Mouse (Mus musculus): Measurements from ENCODE around the gene Rai1. TPM values are rescaled to one million over a fixed set of nuclear protein-coding genes. Genes with fewer than 3 reads are reported as not detected.

Rai1 gene
- total and polyA plus RNA-seq, 3 experiments, result 6.6 to 22.6 (median 15.4) TPM

GRCm38 (mm10) chr11:60165076-60165475 lies 60.3 kb downstream of the Rai1 start:
- no peak overlapping the region for H3K9ac ChIP-seq (ENCODE audit: insufficient read depth, low read depth)
- no peak overlapping the region for H3K4me2 ChIP-seq (ENCODE audit: insufficient read depth, low read depth, poor library complexity, severe bottlenecking)
- no peak overlapping the region for H3K4me3 ChIP-seq (replicated peaks in 1 of 3; ENCODE audit: low read depth in 2 of 3, low read length in 2 of 3, poor library complexity in 1 of 3)
- H3K79me2 ChIP-seq (replicated peaks; ENCODE audit: control insufficient read depth, extremely low read depth, insufficient read depth, poor library complexity, severe bottlenecking), result no peaks in the 10 kb centered on the region
- H3K36me3 ChIP-seq (replicated peaks in 1 of 2; ENCODE audit: control insufficient read depth in 1 of 2, insufficient read depth in 1 of 2, low read length in 1 of 2), result peaks cover 0 to 53% of the 10 kb centered on the region in 2 experiments
- H3K4me1 ChIP-seq (ENCODE audit: control insufficient read depth in 1 of 2, insufficient read depth in 2 of 2), result peaks cover 0 to 6% of the 10 kb centered on the region in 2 experiments; a peak in 1 of 4 replicates
- no peaks in the 10 kb centered on the region for H3K9me3 ChIP-seq (replicated peaks; ENCODE audit: low read length)
- no peak overlapping the region for H3K27ac ChIP-seq (ENCODE audit: insufficient read depth, low read depth)
- dilution Hi-C loops (cut with MboI; ENCODE audit: extremely low pct_ligation_motif_present, extremely low pct_unique_long_range_greater_than_20kb, low sequenced_read_pairs), result no loop called here
- TF ChIP-seq E2F4 (IDR thresholded peaks at IDR 0.05; ENCODE audit: insufficient replicate concordance, low read depth, low read length), result no peak
- TF ChIP-seq JUN (IDR thresholded peaks at IDR 0.05; ENCODE audit: insufficient read depth, low read depth, low read length), result no peak
- no peak for TF ChIP-seq MAX (IDR thresholded peaks at IDR 0.05; ENCODE audit: low read length)
- in situ Hi-C loops (cut with MboI; ENCODE audit: low pct_ligation_motif_present, low pct_unique_long_range_greater_than_20kb, low sequenced_read_pairs), result no loop called here
- DNase-seq (ENCODE audit: extremely low read depth), result no peak
- no peaks in the 10 kb centered on the region for H3K27me3 ChIP-seq (replicated peaks)

- Histone ChIP-seq H3K4me1 (ENCODE audit: control insufficient read depth in 1 of 2, insufficient read depth in 2 of 2) (no peaks in the 10 kb centered on the region), H3K36me3 (replicated peaks in 1 of 2; ENCODE audit: control insufficient read depth in 1 of 2, insufficient read depth in 1 of 2, low read length in 1 of 2) (peaks cover 0 to 60% of the 10 kb centered on the region in 2 experiments), H3K9me3 (replicated peaks; ENCODE audit: low read length) (no peaks in the 10 kb centered on the region), H3K4me3 (replicated peaks in 1 of 3; ENCODE audit: low read depth in 2 of 3, low read length in 2 of 3, poor library complexity in 1 of 3) (no peak overlapping the region), H3K27me3 (replicated peaks) (no peaks in the 10 kb centered on the region), H3K27ac (ENCODE audit: insufficient read depth, low read depth) (no peak overlapping the region), H3K4me2 (ENCODE audit: insufficient read depth, low read depth, poor library complexity, severe bottlenecking) (no peak overlapping the region), H3K79me2 (replicated peaks; ENCODE audit: control insufficient read depth, extremely low read depth, insufficient read depth, poor library complexity, severe bottlenecking) (no peaks in the 10 kb centered on the region), H3K9ac (ENCODE audit: insufficient read depth, low read depth) (no peak overlapping the region)
- dilution Hi-C loops (cut with MboI; ENCODE audit: extremely low pct_ligation_motif_present, extremely low pct_unique_long_range_greater_than_20kb, low sequenced_read_pairs) (no loop called here), in situ Hi-C loops (cut with MboI; ENCODE audit: low pct_ligation_motif_present, low pct_unique_long_range_greater_than_20kb, low sequenced_read_pairs) (no loop called here)
- DNase-seq (ENCODE audit: extremely low read depth), result no peak
- TF ChIP-seq TBP (conservative IDR thresholded peaks at IDR 0.05; ENCODE audit: low read depth, low read length) (no peak), MEF2A (IDR thresholded peaks at IDR 0.05; ENCODE audit: borderline replicate concordance, low read depth, low read length) (no peak), TCF12 (IDR thresholded peaks at IDR 0.05; ENCODE audit: low read depth, low read length) (no peak), MAFK (IDR thresholded peaks at IDR 0.05; ENCODE audit: insufficient replicate concordance, low read length) (no peak), MAX (IDR thresholded peaks at IDR 0.05; ENCODE audit: low read length) (no peak), MXI1 (IDR thresholded peaks at IDR 0.05; ENCODE audit: low read depth, low read length) (no peak), JUND (conservative IDR thresholded peaks at IDR 0.05; ENCODE audit: low read depth, low read length) (no peak), ZMIZ1 (IDR thresholded peaks at IDR 0.05; ENCODE audit: low read depth, low read length) (no peak), NRF1 (IDR thresholded peaks at IDR 0.05; ENCODE audit: low read depth, low read length) (no peak), CHD1 (IDR thresholded peaks at IDR 0.05; ENCODE audit: low read depth, low read length) (no peak), POLR2AphosphoS2 (IDR thresholded peaks at IDR 0.05; ENCODE audit: low read depth, low read length) (no peak), BHLHE40 (IDR thresholded peaks at IDR 0.05; ENCODE audit: low read depth, low read length) (no peak), NELFE (IDR thresholded peaks at IDR 0.05; ENCODE audit: low read depth, low read length) (no peak), ETS1 (conservative IDR thresholded peaks at IDR 0.05; ENCODE audit: low read depth, low read length) (no peak), POLR2A (IDR thresholded peaks at IDR 0.05; ENCODE audit: low read depth, low read length) (no peak), MAZ (IDR thresholded peaks at IDR 0.05; ENCODE audit: low read depth, low read length) (no peak), GABPA (IDR thresholded peaks at IDR 0.05; ENCODE audit: insufficient replicate concordance, low read depth, low read length) (no peak), USF2 (conservative IDR thresholded peaks at IDR 0.05; ENCODE audit: low read depth, low read length) (no peak), ZNF384 (IDR thresholded peaks at IDR 0.05; ENCODE audit: low read depth, low read length) (no peak), JUN (IDR thresholded peaks at IDR 0.05; ENCODE audit: insufficient read depth, low read depth, low read length) (no peak)
Observed at GRCm38 (mm10) chr11:60168780-60169179, 64.0 kb downstream of the Rai1 start.

Measured in CH12.LX (cell line).